Mouse (Mus musculus) spleen, adult 2 months (tissue): ENCODE results near the gene Vps36.

ENCODE experiments used
- CTCF ChIP-seq: fragments of 200-500 bp; IDR thresholded peaks from 2 replicates; pipeline ENCODE4 v1.5.1; 2011; ENCODE audit warnings: mild to moderate bottlenecking, inconsistent platforms; ENCODE audit not compliant: insufficient read depth, insufficient read length, insufficient replicate concordance; ENCODE audit errors: extremely low read depth
- POLR2A ChIP-seq: fragments of 200-500 bp; IDR thresholded peaks from 2 replicates; pipeline ENCODE4 v1.6.1; 2011; ENCODE audit warnings: low read depth, low read length, inconsistent platforms

DNA sequence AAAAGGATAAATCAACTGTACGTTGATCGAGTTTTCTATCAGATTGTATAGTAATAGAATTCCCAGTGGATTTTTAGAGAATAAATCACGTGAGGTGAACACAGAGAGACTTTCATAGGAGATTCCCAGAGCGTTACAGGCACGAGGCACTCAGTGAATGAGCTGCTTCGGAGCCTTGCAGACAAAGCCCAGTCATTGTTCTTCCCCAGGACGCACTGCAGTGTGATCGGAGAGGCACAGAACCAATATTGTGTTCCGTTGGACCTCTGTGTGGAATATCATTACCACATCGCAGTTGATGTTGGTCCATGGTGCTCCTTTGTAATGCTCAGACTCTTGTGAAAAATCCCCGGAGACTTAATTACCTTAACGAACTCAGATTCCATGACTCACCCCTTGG lies 55.3 kb downstream of the Vps36 start:
- TF ChIP-seq POLR2A, result no peak
- no peak for TF ChIP-seq CTCF
